Mouse (Mus musculus) intestine, embryonic 16.5 days (tissue): ENCODE measurements around the gene Zfy1. TPM values are rescaled to one million over a fixed set of nuclear protein-coding genes. Genes with fewer than 3 reads are reported as not detected.
"Not testable (repeated sequence)": the region's sequence is repeated elsewhere in the genome, so short reads cannot be mapped to it uniquely, and the experiment has no call there.

Experiments used
- ATAC-seq: fragments of 200-750 bp; cut with Nextera tagmentation; 2 replicates; pipeline ENCODE4 v1.8.0; 2017; ENCODE audit warnings: moderate TSS enrichment, moderate library complexity
- H3K27ac ChIP-seq: fragments of 300-500 bp; sonication (generic); 2 replicates; pipeline ENCODE4 v1.5.1; 2014; ENCODE audit warnings: mild to moderate bottlenecking, low read length
- H3K27me3 ChIP-seq: fragments of 300-500 bp; sonication (generic); replicated peaks from 2 replicates; pipeline ENCODE4 v1.6.1; 2014; ENCODE audit warnings: low read length, control low read depth, mixed read lengths; ENCODE audit not compliant: control insufficient read depth, insufficient read depth
- H3K36me3 ChIP-seq: fragments of 300-500 bp; sonication (generic); 2 replicates; pipeline ENCODE4 v1.6.1; 2014; ENCODE audit warnings: low read length, control low read depth; ENCODE audit not compliant: control insufficient read depth, insufficient read depth
- H3K4me1 ChIP-seq: fragments of 300-500 bp; sonication (generic); 2 replicates; pipeline ENCODE4 v1.6.1; 2014; ENCODE audit warnings: low read length, control low read depth, mixed read lengths; ENCODE audit not compliant: control insufficient read depth, insufficient read depth
- H3K4me2 ChIP-seq: fragments of 300-500 bp; sonication (generic); 2 replicates; pipeline ENCODE4 v1.6.1; 2014; ENCODE audit warnings: low read depth, low read length, control low read depth
- H3K4me3 ChIP-seq: fragments of 300-500 bp; sonication (generic); 2 replicates; pipeline ENCODE4 v1.5.1; 2014; ENCODE audit warnings: mild to moderate bottlenecking, low read length
- H3K9ac ChIP-seq: fragments of 300-500 bp; sonication (generic); 2 replicates; pipeline ENCODE4 v1.6.1; 2014; ENCODE audit warnings: low read depth, low read length
- H3K9me3 ChIP-seq: fragments of 300-500 bp; sonication (generic); 2 replicates; pipeline ENCODE4 v1.6.1; 2016; ENCODE audit warnings: low read length, control low read depth; ENCODE audit not compliant: control insufficient read depth
- WGBS: fragments of 180-500 bp; shearing (Covaris S2); extraction: QIAGEN DNeasy Blood & Tissue Kit; methylation state at CpG from one replicate; pipeline ENCODE4 v1.1.7; 2014; 5-methylcytosine and 5-hydroxymethylcytosine counted together
- polyA plus RNA-seq: library from polyadenylated mRNA; unstranded; fragments of >200 nt; fragmentation: Nextera tagmentation; extraction: Ambion mirVana; gene quantifications from 2 replicates; pipeline ENCODE4 v1.2.1, GENCODE M21; 2015

Gene Zfy1
- polyA plus RNA-seq = not detected in 2 replicates

- not testable (repeated sequence) for H3K27ac ChIP-seq, H3K9me3 ChIP-seq, H3K4me3 ChIP-seq, H3K27me3 ChIP-seq, H3K4me1 ChIP-seq, H3K9ac ChIP-seq, H3K4me2 ChIP-seq, ATAC-seq, H3K36me3 ChIP-seq
- 87% methylated on average over 7 of the region's 11 CpGs for WGBS
Observed at GRCm38 (mm10) chrY:797309-797708, at the start of gene Zfy1. Zfy1 (minus strand) TSS chrY:797409.

GRCm38 (mm10) chrY:818396-818795 is 21.2 kb upstream of the Zfy1 start, which contains the start of gene Uba1y:
Uba1y (plus strand) TSS chrY:818649.
- H3K36me3 ChIP-seq = no peaks in the 10 kb centered on the region
- H3K27ac ChIP-seq = no peak within 1 kb of the TSS
- ATAC-seq = no peak
- H3K9ac ChIP-seq = no peak within 1 kb of the TSS
- H3K4me3 ChIP-seq = no peak within 1 kb of the TSS
- no peak within 1 kb of the TSS for H3K4me2 ChIP-seq
- no peaks in the 10 kb centered on the region for H3K27me3 ChIP-seq
- 87% methylated on average over 10 of the region's 15 CpGs for WGBS
- H3K4me1 ChIP-seq = no peaks in the 10 kb centered on the region
- no peaks in the 10 kb centered on the region for H3K9me3 ChIP-seq

- no peak overlapping the region for H3K9ac ChIP-seq
- H3K27ac ChIP-seq = no peak overlapping the region
- no peaks in the 10 kb centered on the region for H3K9me3 ChIP-seq
- no peaks in the 10 kb centered on the region for H3K36me3 ChIP-seq
- H3K4me1 ChIP-seq = no peaks in the 10 kb centered on the region
- H3K4me3 ChIP-seq = peak overlapping the region; percentile 21
- peak overlapping the region; percentile 19; the same call in 1 of the 2 replicates for H3K4me2 ChIP-seq
- H3K27me3 ChIP-seq = no peaks in the 10 kb centered on the region
- WGBS = 0% methylated on average over 8 of the region's 15 CpGs
- ATAC-seq = peak; percentile 71; the same call in 1 of the 2 replicates
Observed at GRCm38 (mm10) chrY:808991-809661, 11.9 kb upstream of the Zfy1 start.

Other genes starting within 250 kb of the Zfy1 start
- not detected in 2 replicates for gene Uba1y, start 21.2 kb upstream of the Zfy1 start, polyA plus RNA-seq
- gene Kdm5d, start 100.4 kb upstream of the Zfy1 start, polyA plus RNA-seq = 4.2 and 6.6 TPM in 2 replicates
- gene Eif2s3y, start 213.1 kb upstream of the Zfy1 start, polyA plus RNA-seq = 16.5 and 29.2 TPM in 2 replicates